In the genomic region with DNA sequence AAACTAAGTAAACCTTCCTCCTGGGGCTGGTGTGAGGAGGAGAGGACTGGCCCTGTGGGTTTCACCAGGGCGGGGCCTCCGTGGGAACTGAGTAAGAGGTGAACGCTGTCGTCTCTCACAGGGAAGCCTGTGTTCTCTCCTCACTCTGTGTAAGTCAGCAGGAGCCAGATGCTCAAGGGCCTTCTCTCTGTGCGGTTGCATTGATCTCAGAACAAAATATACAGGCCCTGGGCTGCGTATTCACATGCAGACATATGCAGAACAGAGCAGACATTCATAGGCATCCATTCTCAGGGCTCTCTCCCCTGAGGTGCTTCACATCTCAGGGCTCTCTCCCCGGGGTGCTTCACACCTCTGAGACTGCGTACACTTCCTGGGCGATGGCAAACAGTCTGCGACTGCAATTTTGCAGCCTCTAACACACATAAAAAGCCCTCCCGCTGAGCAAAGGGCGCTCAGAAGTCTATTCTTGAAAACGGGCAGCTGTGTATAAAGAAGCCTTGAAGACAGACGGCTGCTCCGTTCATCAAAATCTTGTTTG, we compare ENCODE assay signal across 9 mouse cellular contexts.
DNase-seq lines count a peak whose midpoint lies in the region; ATAC-seq and TF ChIP-seq lines count a peak whose summit lies in the region.
"Had no signal": no experiment of that assay in that cellular context is flagged by ENCODE, and none has a peak within 500 bp of the region (broad histone marks: within the 10 kb centered on the region; RNA-seq: fewer than 3 reads in every experiment).

No protein-coding gene starts in this region.

- H3K4me1 ChIP-seq in hindbrain, embryonic 15.5 days (replicated peaks), result peaks cover 19% of the 10 kb centered on the region
- peaks cover 17% of the 10 kb centered on the region for H3K4me1 ChIP-seq in neural tube, embryonic 12.5 days

- WGBS in hindbrain, embryonic 15.5 days, result 7% methylated on average over 15 of the region's 15 CpGs
- WGBS in neural tube, embryonic 12.5 days, result 6% methylated on average over 15 of the region's 15 CpGs

- no peaks in the 10 kb centered on the region for H3K36me3 ChIP-seq in hindbrain, embryonic 15.5 days
- no peaks in the 10 kb centered on the region for H3K36me3 ChIP-seq in neural tube, embryonic 12.5 days

- peak overlapping the region; percentile 16; the same call in 1 of the 2 replicates for H3K4me2 ChIP-seq in hindbrain, embryonic 15.5 days
- peak overlapping the region; percentile 48 for H3K4me2 ChIP-seq in neural tube, embryonic 12.5 days (replicated peaks)

- no peak overlapping the region for H3K9ac ChIP-seq in hindbrain, embryonic 15.5 days
- peak overlapping the region; percentile 29; the same call in 1 of the 2 replicates for H3K9ac ChIP-seq in neural tube, embryonic 12.5 days

- peak; percentile 36 to 42 for DNase-seq in cerebellum, postnatal 10 days
- no peak for DNase-seq in cerebellum, adult 11-12 months
- peak; percentile 83 for DNase-seq in brain, embryonic 14.5 days (ENCODE audit: low read depth)
- DNase-seq in left cerebral cortex, postnatal 4 days, result no peak
- DNase-seq in layer of hippocampus, adult 9-11 months, result no peak
- no peak for DNase-seq in heart, adult 9 months (ENCODE audit: low spot score in 2 of 2)

- no peaks in the 10 kb centered on the region for H3K27me3 ChIP-seq in hindbrain, embryonic 15.5 days
- H3K27me3 ChIP-seq in neural tube, embryonic 12.5 days (replicated peaks), result no peaks in the 10 kb centered on the region

- TF ChIP-seq CTCF in brain, embryonic 14.5 days (IDR thresholded peaks at IDR 0.05; ENCODE audit: borderline replicate concordance, extremely low read depth, insufficient read depth, insufficient read length), result no peak

- intact Hi-C loops in left cerebral cortex, postnatal 4 days (cut with DNase I), result loop anchor here (10.0 kb wide), 1 partner anchor 88 kb away; no protein-coding TSS in a partner anchor

- peak; percentile 68 for ATAC-seq in hindbrain, embryonic 15.5 days (ENCODE audit: low FRiP score, low read depth)
- peak; percentile 81 for ATAC-seq in neural tube, embryonic 12.5 days (ENCODE audit: low FRiP score, low read depth)

- peak overlapping the region; percentile 44 for H3K27ac ChIP-seq in hindbrain, embryonic 15.5 days (replicated peaks)
- H3K27ac ChIP-seq in neural tube, embryonic 12.5 days, result peak overlapping the region; percentile 50
- H3K27ac ChIP-seq: macrophage had no signal

- no peak overlapping the region for H3K4me3 ChIP-seq in hindbrain, embryonic 15.5 days
- no peak overlapping the region for H3K4me3 ChIP-seq in neural tube, embryonic 12.5 days

- TF ChIP-seq POLR2A in brain, embryonic 14.5 days (IDR thresholded peaks at IDR 0.05; ENCODE audit: borderline replicate concordance, extremely low read depth, insufficient read depth, insufficient read length, poor library complexity, severe bottlenecking), result no peak

- H3K9me3 ChIP-seq in hindbrain, embryonic 15.5 days, result no peaks in the 10 kb centered on the region
- H3K9me3 ChIP-seq in neural tube, embryonic 12.5 days, result peaks cover 8% of the 10 kb centered on the region; the same call in 1 of the 2 replicates

Comparison
In these comparisons a context has a peak if more than half of its experiments do, and no peak if none do; other contexts are left out.
1. DNase-seq: peak in cerebellum, postnatal 10 days (2 of 2) and brain, embryonic 14.5 days (single experiment); none in cerebellum, adult 11-12 months (single experiment), left cerebral cortex, postnatal 4 days (single experiment), layer of hippocampus, adult 9-11 months (single experiment) and heart, adult 9 months (0 of 2).